Mouse (Mus musculus): ENCODE measurements around the gene Zdhhc16. TPM values are rescaled to one million over a fixed set of nuclear protein-coding genes. Genes with fewer than 3 reads are reported as not detected.

The Zdhhc16 gene
- polyA plus RNA-seq, 1 experiment from 2014 or later, result 64.0 TPM

GRCm38 (mm10) chr19:41982791-41983150, 49.5 kb downstream of the Zdhhc16 start:
- Histone ChIP-seq H3K4me2 (ENCODE audit: low read depth, low read length) (peak overlapping the region; percentile 99), H3K9me3 (replicated peaks; ENCODE audit: control insufficient read depth, low read length) (no peaks in the 10 kb centered on the region), H3K4me1 (ENCODE audit: control insufficient read depth, insufficient read depth, low read length) (0 out of 2 replicates have a peak, but pooled peaks cover 2% of the 10 kb centered on the region), H3K9ac (replicated peaks; ENCODE audit: low read length) (peak overlapping the region; percentile 77), H3K36me3 (replicated peaks; ENCODE audit: control insufficient read depth, insufficient read depth, low read depth, low read length) (no peaks in the 10 kb centered on the region), H3K27me3 (ENCODE audit: control insufficient read depth, insufficient read depth, low read length) (no peaks in the 10 kb centered on the region; the same call in 1 of the 2 replicates), H3K27ac (replicated peaks; ENCODE audit: low read depth, low read length) (no peak overlapping the region), H3K4me3 (ENCODE audit: low read depth, low read length) (peak overlapping the region; percentile 84)
- DNase-seq (ENCODE audit: low spot score) (no peak), ATAC-seq (replicated peaks; ENCODE audit: insufficient number of reproducible peaks, low FRiP score, low TSS enrichment, low read depth) (no peak)
- 4% methylated on average over 4 of the region's 4 CpGs for WGBS

- Histone ChIP-seq H3K9ac (replicated peaks; ENCODE audit: low read length) (no peak overlapping the region), H3K4me2 (ENCODE audit: low read depth, low read length) (no peak overlapping the region), H3K27ac (replicated peaks; ENCODE audit: low read depth, low read length) (no peak overlapping the region), H3K9me3 (replicated peaks; ENCODE audit: control insufficient read depth, low read length) (no peaks in the 10 kb centered on the region), H3K4me3 (ENCODE audit: low read depth, low read length) (no peak overlapping the region), H3K4me1 (ENCODE audit: control insufficient read depth, insufficient read depth, low read length) (peaks cover 2% of the 10 kb centered on the region; the same call in 1 of the 2 replicates), H3K36me3 (replicated peaks; ENCODE audit: control insufficient read depth, insufficient read depth, low read depth, low read length) (no peaks in the 10 kb centered on the region), H3K27me3 (ENCODE audit: control insufficient read depth, insufficient read depth, low read length) (no peaks in the 10 kb centered on the region; the same call in 1 of the 2 replicates)
- 92% methylated on average over 5 of the region's 5 CpGs for WGBS
- ATAC-seq (replicated peaks; ENCODE audit: insufficient number of reproducible peaks, low FRiP score, low TSS enrichment, low read depth) (no peak), DNase-seq (ENCODE audit: low spot score) (no peak)
Observed at GRCm38 (mm10) chr19:41985994-41986393, 52.7 kb downstream of the Zdhhc16 start.

- H3K9ac ChIP-seq (replicated peaks; ENCODE audit: low read length), result no peak overlapping the region
- 73% methylated on average over 4 of the region's 4 CpGs for WGBS
- DNase-seq (ENCODE audit: low spot score) (no peak), ATAC-seq (replicated peaks; ENCODE audit: insufficient number of reproducible peaks, low FRiP score, low TSS enrichment, low read depth) (no peak)
- no peak overlapping the region for H3K4me3 ChIP-seq (ENCODE audit: low read depth, low read length)
- H3K27ac ChIP-seq (replicated peaks; ENCODE audit: low read depth, low read length), result no peak overlapping the region
- peaks cover 2% of the 10 kb centered on the region; the same call in 1 of the 2 replicates for H3K4me1 ChIP-seq (ENCODE audit: control insufficient read depth, insufficient read depth, low read length)
- no peaks in the 10 kb centered on the region for H3K36me3 ChIP-seq (replicated peaks; ENCODE audit: control insufficient read depth, insufficient read depth, low read depth, low read length)
- no peak overlapping the region for H3K4me2 ChIP-seq (ENCODE audit: low read depth, low read length)
- no peaks in the 10 kb centered on the region for H3K9me3 ChIP-seq (replicated peaks; ENCODE audit: control insufficient read depth, low read length)
- no peaks in the 10 kb centered on the region for H3K27me3 ChIP-seq (ENCODE audit: control insufficient read depth, insufficient read depth, low read length)
Observed at GRCm38 (mm10) chr19:41987206-41987605, 53.9 kb downstream of the Zdhhc16 start.

- DNase-seq (ENCODE audit: low spot score) (no peak), ATAC-seq (replicated peaks; ENCODE audit: insufficient number of reproducible peaks, low FRiP score, low TSS enrichment, low read depth) (no peak)
- no peaks in the 10 kb centered on the region for H3K27me3 ChIP-seq (ENCODE audit: control insufficient read depth, insufficient read depth, low read length)
- no peaks in the 10 kb centered on the region for H3K9me3 ChIP-seq (replicated peaks; ENCODE audit: control insufficient read depth, low read length)
- no peak overlapping the region for H3K4me3 ChIP-seq (ENCODE audit: low read depth, low read length)
- H3K9ac ChIP-seq (replicated peaks; ENCODE audit: low read length), result no peak overlapping the region
- no peaks in the 10 kb centered on the region for H3K36me3 ChIP-seq (replicated peaks; ENCODE audit: control insufficient read depth, insufficient read depth, low read depth, low read length)
- 74% methylated on average over 6 of the region's 6 CpGs for WGBS
- no peaks in the 10 kb centered on the region; the same call in 1 of the 2 replicates for H3K4me1 ChIP-seq (ENCODE audit: control insufficient read depth, insufficient read depth, low read length)
- H3K4me2 ChIP-seq (ENCODE audit: low read depth, low read length), result no peak overlapping the region
- H3K27ac ChIP-seq (replicated peaks; ENCODE audit: low read depth, low read length), result no peak overlapping the region
Observed at GRCm38 (mm10) chr19:41989810-41990209, 56.5 kb downstream of the Zdhhc16 start.

- Histone ChIP-seq H3K4me3 (ENCODE audit: low read depth, low read length) (no peak overlapping the region), H3K27ac (replicated peaks; ENCODE audit: low read depth, low read length) (no peak overlapping the region), H3K27me3 (ENCODE audit: control insufficient read depth, insufficient read depth, low read length) (no peaks in the 10 kb centered on the region), H3K4me1 (ENCODE audit: control insufficient read depth, insufficient read depth, low read length) (peaks cover 4% of the 10 kb centered on the region; the same call in 1 of the 2 replicates), H3K9me3 (replicated peaks; ENCODE audit: control insufficient read depth, low read length) (no peaks in the 10 kb centered on the region), H3K4me2 (ENCODE audit: low read depth, low read length) (no peak overlapping the region), H3K36me3 (replicated peaks; ENCODE audit: control insufficient read depth, insufficient read depth, low read depth, low read length) (no peaks in the 10 kb centered on the region), H3K9ac (replicated peaks; ENCODE audit: low read length) (no peak overlapping the region)
- ATAC-seq (replicated peaks; ENCODE audit: insufficient number of reproducible peaks, low FRiP score, low TSS enrichment, low read depth) (no peak), DNase-seq (ENCODE audit: low spot score) (no peak)
- 45% methylated on average over 6 of the region's 6 CpGs for whole genome bisulfite sequencing
Observed at GRCm38 (mm10) chr19:41991926-41992477, 58.7 kb downstream of the Zdhhc16 start.

GRCm38 (mm10) chr19:41992971-41993370, 59.7 kb downstream of the Zdhhc16 start:
- Histone ChIP-seq H3K36me3 (replicated peaks; ENCODE audit: control insufficient read depth, insufficient read depth, low read depth, low read length) (no peaks in the 10 kb centered on the region), H3K4me2 (ENCODE audit: low read depth, low read length) (no peak overlapping the region), H3K9ac (replicated peaks; ENCODE audit: low read length) (no peak overlapping the region), H3K4me1 (ENCODE audit: control insufficient read depth, insufficient read depth, low read length) (peaks cover 4% of the 10 kb centered on the region; the same call in 1 of the 2 replicates), H3K27me3 (ENCODE audit: control insufficient read depth, insufficient read depth, low read length) (no peaks in the 10 kb centered on the region), H3K9me3 (replicated peaks; ENCODE audit: control insufficient read depth, low read length) (no peaks in the 10 kb centered on the region), H3K27ac (replicated peaks; ENCODE audit: low read depth, low read length) (no peak overlapping the region), H3K4me3 (ENCODE audit: low read depth, low read length) (no peak overlapping the region)
- DNase-seq (ENCODE audit: low spot score) (no peak), ATAC-seq (replicated peaks; ENCODE audit: insufficient number of reproducible peaks, low FRiP score, low TSS enrichment, low read depth) (no peak)
- 87% methylated on average over 2 of the region's 2 CpGs for WGBS

GRCm38 (mm10) chr19:41993484-41993883, 60.2 kb downstream of the Zdhhc16 start:
- Histone ChIP-seq H3K9ac (replicated peaks; ENCODE audit: low read length) (no peak overlapping the region), H3K4me2 (ENCODE audit: low read depth, low read length) (no peak overlapping the region), H3K9me3 (replicated peaks; ENCODE audit: control insufficient read depth, low read length) (no peaks in the 10 kb centered on the region), H3K27me3 (ENCODE audit: control insufficient read depth, insufficient read depth, low read length) (no peaks in the 10 kb centered on the region), H3K4me3 (ENCODE audit: low read depth, low read length) (no peak overlapping the region), H3K36me3 (replicated peaks; ENCODE audit: control insufficient read depth, insufficient read depth, low read depth, low read length) (no peaks in the 10 kb centered on the region), H3K27ac (replicated peaks; ENCODE audit: low read depth, low read length) (no peak overlapping the region), H3K4me1 (ENCODE audit: control insufficient read depth, insufficient read depth, low read length) (peaks cover 4% of the 10 kb centered on the region; the same call in 1 of the 2 replicates)
- no peak for ATAC-seq (replicated peaks; ENCODE audit: insufficient number of reproducible peaks, low FRiP score, low TSS enrichment, low read depth)
- 78% methylated on average over 6 of the region's 6 CpGs for WGBS
- no peak for DNase-seq (ENCODE audit: low spot score)
